Mouse (Mus musculus): ENCODE measurements at regions not wholly inside any gene's neighbourhood (a gene's known extent, or its start where the extent isn't known, plus 50 kb on each side); places are given as distances from the start of the nearest gene placed in this dataset.

- DNase-seq (ENCODE audit: low read depth), result peak; percentile 57
These were observed 60.9 kb downstream of the Psmg1 start for GRCm38 (mm10) chr16:95929700-95930435.

- no peak for DNase-seq (ENCODE audit: low read depth)
These were observed 62.2 kb downstream of the Psmg1 start for GRCm38 (mm10) chr16:95928290-95929260.

GRCm38 (mm10) chr16:95926558-95926957 lies 64.2 kb downstream of the Psmg1 start:
- no peak for DNase-seq (ENCODE audit: low read depth)

DNA sequence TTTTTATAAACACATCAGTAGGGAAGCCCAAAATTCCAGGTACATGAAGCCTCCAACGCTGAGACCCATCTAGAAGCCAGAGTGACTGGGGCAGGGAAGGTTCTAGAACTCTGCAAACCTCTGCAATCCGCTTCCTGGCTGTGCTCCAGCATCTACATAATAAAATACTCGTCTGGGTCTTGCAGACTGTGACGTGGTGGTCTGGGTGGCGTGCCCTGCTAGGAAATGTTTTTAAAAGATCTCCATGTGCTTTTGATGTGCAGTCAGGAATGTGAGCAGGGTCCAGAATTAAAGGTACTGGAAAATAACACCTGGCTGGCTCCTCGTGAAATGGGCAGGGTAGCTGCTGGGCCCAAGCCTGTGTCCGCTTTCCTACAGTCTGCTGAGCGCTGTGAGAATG lies 66.0 kb downstream of the Psmg1 start:
- no peak for DNase-seq (ENCODE audit: low read depth)

DNA sequence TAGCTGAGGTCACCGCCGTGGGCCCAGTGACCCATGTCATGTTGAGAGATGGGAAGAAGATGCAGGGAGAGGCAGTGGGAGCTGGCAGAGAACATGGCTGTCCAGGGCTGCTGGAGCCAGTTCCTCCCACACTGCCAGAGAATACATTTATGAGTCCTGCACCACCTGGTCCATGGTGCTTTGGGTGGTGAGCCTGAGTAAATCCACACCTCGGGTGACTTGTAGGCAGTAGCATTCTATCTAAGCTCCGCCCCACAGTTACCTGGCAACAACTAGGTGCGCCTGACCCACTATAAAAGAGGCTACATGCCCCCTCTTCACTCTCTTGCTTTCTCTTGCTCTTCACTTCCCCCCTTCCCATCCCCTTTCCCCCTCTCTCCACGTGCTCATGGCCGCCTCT lies 66.8 kb downstream of the Psmg1 start:
- DNase-seq (ENCODE audit: low read depth), result no peak

DNA sequence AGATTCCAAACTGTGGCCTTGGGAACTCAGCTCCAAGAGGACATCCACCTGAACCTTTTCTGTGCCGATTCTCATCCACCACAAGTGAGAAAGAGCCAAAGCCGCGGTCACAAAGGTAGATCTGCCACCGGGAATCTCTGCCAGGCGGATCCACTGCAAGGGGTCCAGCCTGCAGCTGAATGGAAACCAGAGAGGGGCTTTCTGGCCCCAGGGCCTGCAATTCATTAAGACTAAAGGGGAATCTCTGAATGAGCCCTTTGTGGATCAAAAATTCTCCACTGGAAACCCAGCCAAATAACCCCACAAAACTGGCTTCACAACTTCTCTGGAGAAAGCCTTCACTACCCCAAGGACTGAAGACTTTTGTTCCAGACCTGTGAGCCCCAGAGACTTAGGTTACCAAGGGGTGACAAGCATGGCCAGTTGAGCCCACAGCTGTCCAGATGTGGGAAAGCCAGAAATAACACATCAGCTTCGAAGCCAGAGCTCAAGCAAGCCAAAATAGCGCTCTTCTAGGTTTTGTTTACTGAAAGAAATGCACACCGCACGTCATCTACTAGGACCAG lies 68.3 kb downstream of the Psmg1 start:
- no peak for DNase-seq (ENCODE audit: low read depth)

GRCm38 (mm10) chr16:95921169-95921568 lies 69.6 kb downstream of the Psmg1 start:
- peak; percentile 59 for DNase-seq (ENCODE audit: low read depth)

- no peak for DNase-seq (ENCODE audit: low read depth)
These were observed 71.9 kb downstream of the Psmg1 start for GRCm38 (mm10) chr16:95918651-95919425.

- no peak for DNase-seq (ENCODE audit: low read depth)
These were observed 72.9 kb downstream of the Psmg1 start for GRCm38 (mm10) chr16:95917635-95918407.

DNA sequence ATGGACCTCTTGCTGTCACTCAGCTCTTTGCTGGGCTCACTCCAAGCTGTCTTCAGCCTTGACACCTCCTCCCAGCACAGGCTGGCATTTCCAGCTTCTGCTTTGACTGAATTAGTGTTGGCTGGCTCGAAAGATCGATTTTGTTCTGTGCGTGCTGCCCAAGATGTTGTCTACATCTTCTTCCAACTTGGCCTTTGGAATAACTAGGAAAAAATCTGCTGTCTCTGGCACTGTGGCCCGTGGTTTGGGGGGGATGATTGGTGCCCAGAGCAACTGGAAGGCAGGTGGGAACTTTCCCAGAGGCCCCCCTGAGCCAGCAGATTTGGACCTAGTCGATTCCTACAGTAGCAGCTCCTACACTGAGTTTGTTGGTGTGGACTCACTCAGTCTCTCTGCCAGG lies 76.9 kb downstream of the Psmg1 start:
- DNase-seq (ENCODE audit: low read depth), result no peak

- no peak for DNase-seq (ENCODE audit: low read depth)
These were observed 86.1 kb downstream of the Psmg1 start for GRCm38 (mm10) chr16:95904531-95905165.

GRCm38 (mm10) chr16:95903383-95903913 lies 87.3 kb downstream of the Psmg1 start:
- DNase-seq (ENCODE audit: low read depth), result peak; percentile 73

DNA sequence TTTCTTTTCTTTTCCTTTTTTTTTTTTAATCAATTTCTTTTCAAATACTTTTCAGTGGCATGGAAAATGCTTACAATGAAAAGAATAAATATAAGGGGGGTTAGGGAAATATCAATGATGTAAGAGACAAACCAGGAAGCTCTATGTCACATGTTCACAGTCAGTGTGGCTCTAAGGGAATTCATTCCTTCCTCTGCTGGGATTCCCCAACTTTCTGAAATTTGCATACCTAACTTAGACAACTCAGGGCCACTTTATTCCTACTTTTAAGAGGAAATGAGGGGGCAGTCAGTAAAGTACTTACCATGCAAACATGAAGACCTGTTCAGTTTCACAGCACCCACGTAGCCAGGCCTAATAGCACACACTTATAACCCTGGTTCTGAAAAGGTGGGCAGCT lies 88.6 kb downstream of the Psmg1 start:
- DNase-seq (ENCODE audit: low read depth), result no peak

GRCm38 (mm10) chr16:95901388-95901787 lies 89.4 kb downstream of the Psmg1 start:
- no peak for DNase-seq (ENCODE audit: low read depth)

DNA sequence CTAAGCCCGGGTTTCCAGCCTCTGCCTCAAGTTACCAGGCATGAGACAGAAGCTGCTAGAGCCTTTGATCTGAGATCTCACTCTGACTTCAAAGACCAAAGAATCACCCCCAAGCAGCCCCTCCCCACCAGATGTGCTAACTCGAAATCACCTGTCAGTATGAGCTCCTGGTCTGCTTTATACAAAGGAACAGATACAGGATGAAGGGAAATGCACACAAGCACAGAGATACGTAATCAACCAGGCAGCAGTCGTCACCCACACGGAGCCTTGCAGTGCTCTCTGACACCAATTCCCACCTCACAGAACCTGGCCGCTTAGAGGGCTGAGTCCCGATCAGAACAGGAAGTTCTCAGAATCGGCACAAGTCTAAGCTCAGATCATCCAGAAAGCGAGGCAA lies 90.6 kb downstream of the Psmg1 start:
- DNase-seq (ENCODE audit: low read depth), result no peak

- DNase-seq (ENCODE audit: low read depth), result no peak
These were observed 91.1 kb downstream of the Psmg1 start for GRCm38 (mm10) chr16:95899672-95900071.

DNA sequence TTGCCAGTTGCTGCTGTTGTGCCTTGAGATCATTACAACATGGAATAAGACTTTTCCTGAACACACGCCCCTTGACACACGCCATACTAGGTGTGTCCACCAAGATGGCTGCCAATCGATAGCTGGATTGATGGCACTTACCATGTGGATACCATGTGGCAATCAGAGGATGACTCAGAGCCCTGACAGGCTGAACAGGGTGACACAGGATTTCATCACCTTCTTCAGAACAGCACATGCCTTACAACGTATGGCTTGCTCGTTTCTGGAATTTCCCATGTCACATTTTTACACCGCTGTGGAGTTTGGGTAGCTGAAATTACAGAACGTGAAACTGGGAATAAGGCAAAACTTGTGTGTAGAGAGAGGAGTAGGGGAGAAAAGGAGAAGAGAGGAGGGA lies 92.9 kb downstream of the Psmg1 start:
- peak; percentile 81 for DNase-seq (ENCODE audit: low read depth)

- peak; percentile 55 for DNase-seq (ENCODE audit: low read depth)
These were observed 94.6 kb downstream of the Psmg1 start for GRCm38 (mm10) chr16:95896126-95896525.

GRCm38 (mm10) chr16:95893534-95894290 lies 97.0 kb downstream of the Psmg1 start:
- peak; percentile 24 for DNase-seq (ENCODE audit: low read depth)

- DNase-seq (ENCODE audit: low read depth), result no peak
These were observed 98.4 kb downstream of the Psmg1 start for GRCm38 (mm10) chr16:95892356-95892755.
